Mouse (Mus musculus) embryonic stem cell, embryonic (primary cell): ENCODE results near the gene Zfp541.

Source experiments
- CTCF ChIA-PET, 4 experiments: fragments of 300-600 bp in 2 of 4; fragments of 350-600 bp in 2 of 4; sonication (Branson Sonifier 250); formaldehyde crosslinking; loops; one replicate each; lab custom pipeline; 2022; ENCODE audit warnings: inconsistent platforms in 2 of 4; lab: Charles Lee
- POLR2A ChIA-PET, 4 experiments: fragments of 300-600 bp in 2 of 4; fragments of 350-600 bp in 2 of 4; sonication (Branson Sonifier 250); formaldehyde crosslinking; loops; one replicate each; lab custom pipeline; 2022; ENCODE audit warnings: antibody characterized with exemption in 4 of 4, inconsistent platforms in 1 of 4; lab: Charles Lee

Zfp541 gene

GRCm38 (mm10) chr7:16061219-16062098 is at the start of gene Zfp541:
Zfp541 (plus strand) TSS chr7:16061814.
- ChIA-PET CTCF (interaction anchor here in 3 of 4 experiments (0.5 to 1.6 kb wide), 8 partner anchors 9 to 906 kb away, joined by 3 to 5 read pairs (median 4); no protein-coding TSS in a partner anchor), POLR2A (interaction anchor here in 3 of 4 experiments (0.5 to 1.2 kb wide), 4 partner anchors 9 to 120 kb away, joined by 3 to 4 read pairs (median 4); no protein-coding TSS in a partner anchor)

- POLR2A ChIA-PET = interaction anchor here in 2 of 4 experiments (1.2 to 1.6 kb wide), 3 partner anchors 9 to 86 kb away, joined by 3 to 5 read pairs (median 4); partner anchors contain the start of genes Bicra (in 1 of the 2) and Napa (in 1 of the 2)
- CTCF ChIA-PET = interaction anchor here in 3 of 4 experiments (0.6 to 2.4 kb wide), 10 partner anchors 9 to 250 kb away, joined by 3 to 22 read pairs (median 4); partner anchors contain the start of gene Meis3 (in 1 of the 3)
These were observed 48.9 kb upstream of the Zfp541 start for GRCm38 (mm10) chr7:16012576-16013263.

GRCm38 (mm10) chr7:16013722-16014275 is 47.8 kb upstream of the Zfp541 start:
- ChIA-PET CTCF (interaction anchor here in 3 of 4 experiments (0.6 to 2.4 kb wide), 4 partner anchors 38 to 249 kb away, joined by 3 to 22 read pairs (median 8); partner anchors contain the start of gene Meis3 (in 1 of the 3)), POLR2A (interaction anchor here in 1 of 4 experiments (0.8 kb wide), 1 partner anchor 30 kb away, joined by 5 read pairs; no protein-coding TSS in a partner anchor)

GRCm38 (mm10) chr7:16014521-16015175 is 47.0 kb upstream of the Zfp541 start:
- POLR2A ChIA-PET = interaction anchor here in 3 of 4 experiments (0.6 to 1.4 kb wide), 5 partner anchors 9 to 248 kb away, joined by 3 to 5 read pairs (median 4); no protein-coding TSS in a partner anchor

GRCm38 (mm10) chr7:16015384-16015783 is 46.2 kb upstream of the Zfp541 start:
- POLR2A ChIA-PET = interaction anchor here in 2 of 4 experiments (1.1 to 1.4 kb wide), 3 partner anchors 10 to 36 kb away, joined by 3 to 5 read pairs (median 4); no protein-coding TSS in a partner anchor
- CTCF ChIA-PET = interaction anchor here in 2 of 4 experiments (0.6 to 2.9 kb wide), 3 partner anchors 37 to 242 kb away, joined by 3 to 15 read pairs (median 11); no protein-coding TSS in a partner anchor

More at GRCm38 (mm10) chr7:16014521-16015175, 47.0 kb upstream of the Zfp541 start:
- CTCF ChIA-PET = interaction anchor here in 1 of 4 experiments (1.6 to 2.9 kb wide), 2 partner anchors 38 to 84 kb away, joined by 3 to 11 read pairs; no protein-coding TSS in a partner anchor

GRCm38 (mm10) chr7:16018016-16018810 is 43.4 kb upstream of the Zfp541 start:
- ChIA-PET POLR2A (interaction anchor here in 1 of 4 experiments (1.1 kb wide), 1 partner anchor 36 kb away, joined by 4 read pairs; no protein-coding TSS in a partner anchor), CTCF (no interaction called here)

- ChIA-PET CTCF (no interaction called here), POLR2A (interaction anchor here in 2 of 4 experiments (1.1 to 1.5 kb wide), 4 partner anchors 14 to 110 kb away, joined by 3 to 4 read pairs (median 4); partner anchors contain the start of gene Slc8a2 (in 1 of the 2))
These were observed 42.1 kb upstream of the Zfp541 start for GRCm38 (mm10) chr7:16019256-16020094.

GRCm38 (mm10) chr7:16024603-16025222 is 36.9 kb upstream of the Zfp541 start:
- POLR2A ChIA-PET = interaction anchor here in 3 of 4 experiments (0.7 to 1.0 kb wide), 3 partner anchors 31 to 760 kb away, joined by 3 read pairs; partner anchors contain the start of gene Meis3 (in 1 of the 3)
- CTCF ChIA-PET = interaction anchor here in 3 of 4 experiments (0.5 to 1.5 kb wide), 7 partner anchors 27 to 105 kb away, joined by 3 to 6 read pairs (median 3); partner anchors contain the start of gene Ehd2 (in 1 of the 3)

GRCm38 (mm10) chr7:16028102-16028927 is 33.3 kb upstream of the Zfp541 start:
- ChIA-PET CTCF (interaction anchor here in 1 of 4 experiments (0.6 kb wide), 1 partner anchor 121 kb away, joined by 3 read pairs; no protein-coding TSS in a partner anchor), POLR2A (interaction anchor here in 1 of 4 experiments (1.3 kb wide), 1 partner anchor 10 kb away, joined by 3 read pairs; no protein-coding TSS in a partner anchor)

GRCm38 (mm10) chr7:16031072-16031471 is 30.5 kb upstream of the Zfp541 start:
- ChIA-PET CTCF (interaction anchor here in 2 of 4 experiments (1.3 to 3.7 kb wide), 4 partner anchors 9 to 48 kb away, joined by 3 to 19 read pairs (median 6); no protein-coding TSS in a partner anchor), POLR2A (interaction anchor here (0.5 to 2.0 kb wide), 6 partner anchors 9 to 204 kb away, joined by 3 to 8 read pairs (median 4); no protein-coding TSS in a partner anchor)

GRCm38 (mm10) chr7:16033059-16033458 is 28.6 kb upstream of the Zfp541 start:
- CTCF ChIA-PET = interaction anchor here in 3 of 4 experiments (0.6 to 3.7 kb wide), 5 partner anchors 11 to 275 kb away, joined by 3 to 19 read pairs (median 6); no protein-coding TSS in a partner anchor
- POLR2A ChIA-PET = interaction anchor here in 2 of 4 experiments (1.0 to 2.0 kb wide), 4 partner anchors 23 to 144 kb away, joined by 3 to 8 read pairs (median 3); partner anchors contain the start of gene Slc8a2 (in 1 of the 2)

GRCm38 (mm10) chr7:16033580-16034461 is 27.8 kb upstream of the Zfp541 start:
- CTCF ChIA-PET = interaction anchor here (0.6 to 3.7 kb wide), 6 partner anchors 18 to 229 kb away, joined by 3 to 19 read pairs (median 4); no protein-coding TSS in a partner anchor

More at GRCm38 (mm10) chr7:16033580-16034461, 27.8 kb upstream of the Zfp541 start:
- POLR2A ChIA-PET = interaction anchor here in 2 of 4 experiments (0.6 to 1.3 kb wide), 7 partner anchors 13 to 372 kb away, joined by 3 to 7 read pairs (median 3); partner anchors contain the start of genes Bicra (in 2 of the 2), Napa (in 1 of the 2) and Slc8a2 (in 1 of the 2)
